Mouse (Mus musculus): Measurements from ENCODE around the gene Nrxn3. TPM values are rescaled to one million over a fixed set of nuclear protein-coding genes. Genes with fewer than 3 reads are reported as not detected.
A peak's percentile ranks its signal among the peaks of the same experiment; 100 is the strongest.

Gene Nrxn3
- polyA plus RNA-seq, 1 experiment from 2014 or later = 2.7 TPM

DNA sequence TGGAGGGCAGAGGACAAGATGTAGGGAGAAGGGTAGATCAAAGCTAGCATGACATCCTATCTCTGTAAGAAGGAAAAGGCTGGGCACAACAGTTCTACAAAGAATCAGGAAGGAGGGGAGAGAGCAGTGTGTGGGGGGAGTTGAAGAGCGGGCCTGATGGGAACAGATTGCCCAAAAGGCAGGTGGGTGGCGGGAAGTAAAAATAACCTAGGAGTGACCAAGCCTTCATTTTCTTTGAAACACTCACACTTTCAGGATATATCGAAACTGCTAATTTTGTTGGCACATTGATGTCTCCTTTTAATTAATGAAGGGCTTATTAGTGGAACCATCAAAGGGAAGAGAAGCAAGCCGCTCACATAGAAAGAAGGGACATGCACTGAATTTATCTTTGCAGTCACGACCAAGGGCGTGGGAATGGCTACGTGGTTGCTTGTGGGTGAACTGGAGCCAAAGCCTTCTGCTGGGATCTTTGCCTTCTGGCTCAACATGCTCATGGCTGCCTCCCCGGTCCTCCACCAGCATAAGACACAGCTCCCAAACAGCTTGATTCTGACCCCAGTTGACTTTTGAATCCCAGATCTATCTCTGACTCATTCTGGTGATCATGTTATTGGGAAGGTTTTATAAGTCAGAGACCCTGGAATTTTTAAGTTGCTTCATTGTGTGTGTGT lies 371.3 kb downstream of the Nrxn3 start:
- no peaks in the 10 kb centered on the region for H3K9me3 ChIP-seq
- 81% methylated on average over 8 of the region's 8 CpGs for WGBS
- no peak overlapping the region for H3K4me2 ChIP-seq
- H3K36me3 ChIP-seq = no peaks in the 10 kb centered on the region
- no peaks in the 10 kb centered on the region for H3K4me1 ChIP-seq
- no peak overlapping the region for H3K4me3 ChIP-seq
- no peak for ATAC-seq (ENCODE audit: borderline replicate concordance, extremely low read depth, low FRiP score, low TSS enrichment)
- no peak overlapping the region for H3K9ac ChIP-seq
- no peak overlapping the region for H3K27ac ChIP-seq
- no peaks in the 10 kb centered on the region for H3K27me3 ChIP-seq

DNA sequence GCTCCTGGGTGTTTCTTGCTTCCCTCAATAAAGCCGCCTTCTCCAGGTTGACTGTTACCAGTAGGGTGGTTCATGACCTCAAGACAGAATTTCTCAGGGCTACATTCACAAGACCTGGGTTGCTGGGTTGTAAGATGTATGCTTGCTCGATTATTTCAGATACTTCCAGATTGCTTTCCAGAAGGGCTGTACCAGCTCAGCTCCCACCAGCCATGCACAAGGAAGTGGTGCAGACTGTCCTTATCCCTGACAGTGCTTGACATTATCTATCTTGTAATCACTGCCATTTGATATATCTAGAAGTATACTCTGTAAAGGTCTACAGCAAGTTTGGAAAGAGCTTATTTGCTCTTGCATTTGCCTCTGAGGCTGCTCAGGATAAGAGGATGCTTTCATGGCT lies 374.9 kb downstream of the Nrxn3 start:
- Histone ChIP-seq H3K27ac (no peak overlapping the region), H3K9ac (no peak overlapping the region), H3K36me3 (no peaks in the 10 kb centered on the region), H3K4me1 (no peaks in the 10 kb centered on the region), H3K4me2 (no peak overlapping the region), H3K4me3 (no peak overlapping the region), H3K9me3 (no peaks in the 10 kb centered on the region), H3K27me3 (no peaks in the 10 kb centered on the region)
- no peak for ATAC-seq (ENCODE audit: borderline replicate concordance, extremely low read depth, low FRiP score, low TSS enrichment)
- 66% methylated on average over 2 of the region's 2 CpGs for WGBS

DNA sequence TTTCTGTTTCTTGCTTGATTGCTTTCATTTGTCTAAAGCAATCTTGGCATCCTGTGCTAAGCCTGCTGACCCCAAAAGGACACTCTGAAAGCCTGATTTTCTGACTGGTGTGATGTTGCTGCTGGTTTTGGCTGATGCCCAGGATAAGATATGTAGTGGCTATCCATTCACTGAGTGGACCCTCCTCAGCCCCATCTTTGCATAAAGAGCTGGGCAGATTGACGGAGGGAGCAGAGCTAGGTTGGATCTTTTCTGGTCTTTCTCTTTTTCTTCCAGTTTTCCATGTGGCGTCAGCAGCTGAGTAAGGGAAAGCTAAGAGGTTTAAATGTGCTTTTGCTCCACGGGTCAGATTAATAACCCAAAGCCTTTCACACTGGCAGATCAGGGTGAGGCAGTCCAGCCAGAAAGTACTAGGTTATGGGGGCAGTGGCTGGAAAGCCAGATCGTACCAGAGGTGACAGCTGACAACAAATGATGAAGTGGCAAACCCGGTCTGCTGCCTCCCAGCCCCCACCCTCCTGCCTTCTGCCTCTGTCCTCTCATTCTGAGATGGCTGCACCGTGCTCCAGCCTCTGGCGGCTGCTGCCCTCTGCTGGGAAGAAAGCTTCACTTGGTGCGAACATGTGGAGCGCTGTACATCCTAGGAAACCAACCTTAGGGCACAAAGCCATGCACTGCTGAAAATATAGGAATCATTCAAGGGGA lies 383.5 kb downstream of the Nrxn3 start:
- Histone ChIP-seq H3K4me1 (peaks cover 4% of the 10 kb centered on the region; the same call in 1 of the 2 replicates), H3K4me2 (peak overlapping the region; percentile 39), H3K9ac (no peak overlapping the region), H3K4me3 (0 out of 2 replicates have a peak overlapping the region, but pooled peaks have one; percentile 15), H3K27me3 (no peaks in the 10 kb centered on the region), H3K27ac (no peak overlapping the region), H3K9me3 (no peaks in the 10 kb centered on the region), H3K36me3 (no peaks in the 10 kb centered on the region)
- WGBS = 9% methylated on average over 9 of the region's 9 CpGs
- peak; percentile 84 for ATAC-seq (ENCODE audit: borderline replicate concordance, extremely low read depth, low FRiP score, low TSS enrichment)

DNA sequence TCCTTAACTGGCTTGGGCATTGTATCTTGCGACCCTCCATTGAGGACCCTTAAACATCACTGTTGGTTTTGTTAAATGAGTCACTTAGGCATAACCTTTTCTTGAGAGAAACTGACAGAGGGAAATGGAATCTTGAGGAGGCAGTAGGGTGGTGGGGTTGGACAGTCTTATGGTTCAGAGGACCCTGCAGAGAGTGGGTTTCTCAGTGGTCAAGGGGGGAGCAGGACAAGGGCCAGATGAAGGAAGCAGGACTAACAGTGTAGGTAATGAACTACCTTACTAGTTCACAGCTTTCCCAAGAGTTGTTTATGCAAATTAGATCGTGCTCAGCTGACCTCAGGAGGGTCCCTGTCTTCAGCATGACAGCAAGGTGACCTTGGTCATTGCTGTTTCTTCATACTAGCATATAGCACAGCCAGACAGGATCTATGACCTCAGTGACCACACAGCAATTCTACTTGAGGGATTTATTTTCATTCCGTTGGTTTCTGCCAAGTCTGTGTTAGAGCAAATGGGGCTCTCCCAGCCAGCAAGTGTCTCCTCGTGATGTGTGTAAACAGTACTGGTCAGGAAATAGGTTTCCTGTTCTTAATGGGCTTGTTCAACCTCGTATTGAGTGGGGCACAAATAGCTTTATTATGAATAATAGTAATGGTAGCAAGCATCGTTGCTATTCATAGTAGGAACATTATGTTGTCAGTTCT lies 384.4 kb downstream of the Nrxn3 start:
- Histone ChIP-seq H3K4me3 (no peak overlapping the region), H3K4me2 (no peak overlapping the region), H3K9ac (no peak overlapping the region), H3K27me3 (no peaks in the 10 kb centered on the region), H3K9me3 (no peaks in the 10 kb centered on the region), H3K27ac (no peak overlapping the region), H3K36me3 (no peaks in the 10 kb centered on the region), H3K4me1 (peaks cover 4% of the 10 kb centered on the region; the same call in 1 of the 2 replicates)
- WGBS = 32% methylated on average over 6 of the region's 6 CpGs
- ATAC-seq (ENCODE audit: borderline replicate concordance, extremely low read depth, low FRiP score, low TSS enrichment) = no peak

DNA sequence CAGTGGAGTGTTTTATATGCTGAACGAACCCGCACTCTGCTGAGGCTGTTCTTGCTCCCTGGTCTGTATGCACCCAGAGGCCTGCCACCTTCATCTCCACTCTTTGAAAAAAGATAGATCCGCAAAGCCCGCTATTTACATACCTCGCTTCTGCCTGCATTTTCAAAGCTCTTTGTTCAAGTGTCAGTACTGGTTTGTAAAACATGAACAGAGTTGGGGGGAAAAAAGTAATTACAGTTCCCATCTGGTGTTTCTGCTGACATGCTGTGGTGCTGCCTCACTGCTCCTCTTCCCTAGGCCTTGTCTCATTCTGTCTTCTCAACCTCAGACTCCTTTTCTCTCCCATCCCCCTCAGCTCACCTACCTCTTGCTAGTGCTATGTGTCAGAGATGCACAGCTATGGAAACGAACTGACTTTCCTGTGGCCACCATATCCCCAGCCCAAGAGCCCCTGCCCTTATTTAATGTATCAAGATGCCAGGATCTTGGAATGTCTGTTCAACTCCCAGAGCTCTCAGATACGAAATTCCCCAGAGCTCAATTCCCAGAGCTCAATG lies 387.2 kb downstream of the Nrxn3 start:
- no peaks in the 10 kb centered on the region for H3K9me3 ChIP-seq
- H3K4me3 ChIP-seq = no peak overlapping the region
- no peak overlapping the region for H3K27ac ChIP-seq
- peaks cover 4% of the 10 kb centered on the region; the same call in 1 of the 2 replicates for H3K4me1 ChIP-seq
- H3K4me2 ChIP-seq = no peak overlapping the region
- H3K9ac ChIP-seq = no peak overlapping the region
- H3K36me3 ChIP-seq = no peaks in the 10 kb centered on the region
- H3K27me3 ChIP-seq = no peaks in the 10 kb centered on the region
- ATAC-seq (ENCODE audit: borderline replicate concordance, extremely low read depth, low FRiP score, low TSS enrichment) = no peak
- 72% methylated on average over 7 of the region's 7 CpGs for WGBS

DNA sequence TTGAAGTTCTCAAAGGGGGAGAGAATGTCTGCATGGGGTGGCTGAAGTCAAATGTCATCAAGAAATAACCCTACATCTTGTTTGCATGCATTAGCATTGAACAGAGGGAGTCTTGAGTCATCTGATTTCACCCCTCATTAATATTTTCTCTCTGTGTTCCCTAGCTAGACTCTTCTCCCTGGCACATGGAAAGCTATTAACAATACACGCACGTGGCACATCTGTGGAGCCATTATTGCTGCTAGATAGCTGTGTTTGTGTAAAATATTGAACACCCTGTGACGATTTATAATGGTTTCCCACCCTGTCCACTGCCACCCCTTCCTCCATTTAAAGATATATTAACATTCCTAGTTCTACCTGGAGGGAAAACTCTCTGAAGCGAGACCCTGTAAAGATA lies 405.9 kb downstream of the Nrxn3 start:
- 61% methylated on average over 4 of the region's 4 CpGs for WGBS
- Histone ChIP-seq H3K27me3 (no peaks in the 10 kb centered on the region), H3K9me3 (no peaks in the 10 kb centered on the region), H3K4me2 (no peak overlapping the region), H3K4me1 (no peaks in the 10 kb centered on the region), H3K27ac (no peak overlapping the region), H3K9ac (no peak overlapping the region), H3K36me3 (no peaks in the 10 kb centered on the region), H3K4me3 (no peak overlapping the region)
- ATAC-seq (ENCODE audit: borderline replicate concordance, extremely low read depth, low FRiP score, low TSS enrichment) = no peak

DNA sequence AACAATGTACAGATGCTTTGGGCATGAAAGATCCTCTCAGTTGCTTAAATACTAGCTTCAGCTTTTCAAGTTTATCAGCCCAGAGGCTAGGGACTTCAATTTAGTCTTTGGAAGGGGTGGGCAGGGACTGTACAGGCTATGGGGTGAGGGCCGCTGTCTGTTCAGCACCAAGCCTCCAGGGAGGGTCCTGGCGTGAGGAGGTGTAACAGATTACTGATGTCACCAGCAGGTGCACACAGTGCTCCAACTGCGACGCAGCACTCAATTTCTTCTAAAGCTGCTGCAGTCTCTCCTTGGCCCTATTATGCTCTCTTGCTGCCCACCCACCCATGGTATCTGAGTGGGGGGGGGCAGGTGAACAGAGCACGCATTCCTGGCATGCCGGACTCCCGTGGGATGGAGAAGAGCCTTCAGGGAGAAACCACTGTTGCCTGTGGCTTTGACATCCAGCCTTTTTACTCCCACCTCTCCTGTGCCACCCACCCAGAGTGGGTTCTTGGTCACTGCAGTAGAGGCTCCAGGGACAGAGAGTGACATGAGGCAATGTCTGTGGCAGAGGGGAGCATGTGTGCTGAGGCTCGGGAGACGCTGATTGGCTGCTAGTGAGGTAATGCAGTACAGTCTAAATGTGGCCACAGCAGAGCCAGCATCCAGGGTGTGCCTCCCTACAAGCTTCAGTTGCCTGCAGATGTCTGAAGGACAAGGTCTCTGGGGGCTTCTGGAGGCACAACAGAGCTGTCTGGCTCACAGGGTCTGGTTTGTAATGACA lies 406.6 kb downstream of the Nrxn3 start:
- 50% methylated on average over 9 of the region's 9 CpGs for WGBS
- no peak overlapping the region for H3K9ac ChIP-seq
- no peaks in the 10 kb centered on the region for H3K36me3 ChIP-seq
- no peak overlapping the region for H3K27ac ChIP-seq
- H3K9me3 ChIP-seq = no peaks in the 10 kb centered on the region
- no peak overlapping the region for H3K4me3 ChIP-seq
- ATAC-seq (ENCODE audit: borderline replicate concordance, extremely low read depth, low FRiP score, low TSS enrichment) = peak; percentile 65; the same call in 1 of the 2 replicates
- H3K4me1 ChIP-seq = no peaks in the 10 kb centered on the region
- H3K4me2 ChIP-seq = no peak overlapping the region
- no peaks in the 10 kb centered on the region for H3K27me3 ChIP-seq

DNA sequence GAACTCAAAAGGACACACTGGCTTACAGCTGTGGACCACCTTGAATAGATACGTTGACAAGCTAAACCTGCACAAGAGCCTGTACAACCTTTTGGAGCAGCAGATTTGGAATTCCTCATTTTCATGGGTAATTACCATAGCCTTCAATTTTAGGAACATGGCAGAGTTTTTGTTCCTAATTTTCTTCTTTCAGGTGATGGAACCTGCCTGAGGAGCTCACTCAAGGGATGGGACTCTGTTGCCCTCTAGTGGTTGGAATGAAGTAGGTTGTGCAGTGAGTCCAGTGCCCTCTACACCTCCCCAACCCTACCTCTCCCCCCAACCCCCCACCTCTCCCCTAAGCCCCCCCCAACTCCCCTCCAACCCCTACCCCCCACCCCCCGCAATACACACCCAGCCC lies 411.7 kb downstream of the Nrxn3 start:
- no peaks in the 10 kb centered on the region for H3K4me1 ChIP-seq
- 91% methylated on average over 2 of the region's 2 CpGs for WGBS
- H3K4me2 ChIP-seq = no peak overlapping the region
- H3K27ac ChIP-seq = no peak overlapping the region
- no peaks in the 10 kb centered on the region for H3K27me3 ChIP-seq
- no peak for ATAC-seq (ENCODE audit: borderline replicate concordance, extremely low read depth, low FRiP score, low TSS enrichment)
- H3K4me3 ChIP-seq = no peak overlapping the region
- no peak overlapping the region for H3K9ac ChIP-seq
- H3K36me3 ChIP-seq = no peaks in the 10 kb centered on the region
- no peaks in the 10 kb centered on the region for H3K9me3 ChIP-seq

DNA sequence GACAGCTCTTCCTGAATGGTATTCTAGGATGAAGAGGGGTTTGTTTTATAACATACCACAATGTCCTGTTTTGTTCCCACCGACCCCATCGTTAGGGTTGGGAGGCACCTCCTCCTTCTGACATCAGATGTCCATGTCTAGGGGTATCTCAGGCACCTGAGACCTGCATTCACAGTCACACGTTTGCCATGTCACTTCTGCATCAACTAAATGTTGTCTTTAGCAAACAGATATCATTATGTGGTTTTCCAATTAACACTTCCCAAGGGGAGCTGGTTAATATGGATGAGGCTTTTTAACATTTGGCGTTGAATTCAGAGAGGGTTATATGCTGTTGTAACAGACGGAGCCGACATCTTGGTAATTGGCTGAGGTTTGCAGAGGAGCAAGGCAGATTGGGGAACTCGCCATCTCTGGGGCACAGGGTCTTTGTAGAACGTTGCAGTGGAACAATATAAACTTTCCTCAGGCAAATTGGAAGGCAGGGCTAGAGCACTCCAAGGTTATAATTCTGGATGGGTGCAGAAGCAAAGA lies 412.2 kb downstream of the Nrxn3 start:
- no peak overlapping the region for H3K4me3 ChIP-seq
- no peak overlapping the region for H3K27ac ChIP-seq
- no peak overlapping the region for H3K9ac ChIP-seq
- no peaks in the 10 kb centered on the region for H3K36me3 ChIP-seq
- ATAC-seq (ENCODE audit: borderline replicate concordance, extremely low read depth, low FRiP score, low TSS enrichment) = no peak
- no peak overlapping the region for H3K4me2 ChIP-seq
- H3K27me3 ChIP-seq = no peaks in the 10 kb centered on the region
- no peaks in the 10 kb centered on the region for H3K4me1 ChIP-seq
- WGBS = 72% methylated on average over 8 of the region's 8 CpGs
- no peaks in the 10 kb centered on the region for H3K9me3 ChIP-seq

DNA sequence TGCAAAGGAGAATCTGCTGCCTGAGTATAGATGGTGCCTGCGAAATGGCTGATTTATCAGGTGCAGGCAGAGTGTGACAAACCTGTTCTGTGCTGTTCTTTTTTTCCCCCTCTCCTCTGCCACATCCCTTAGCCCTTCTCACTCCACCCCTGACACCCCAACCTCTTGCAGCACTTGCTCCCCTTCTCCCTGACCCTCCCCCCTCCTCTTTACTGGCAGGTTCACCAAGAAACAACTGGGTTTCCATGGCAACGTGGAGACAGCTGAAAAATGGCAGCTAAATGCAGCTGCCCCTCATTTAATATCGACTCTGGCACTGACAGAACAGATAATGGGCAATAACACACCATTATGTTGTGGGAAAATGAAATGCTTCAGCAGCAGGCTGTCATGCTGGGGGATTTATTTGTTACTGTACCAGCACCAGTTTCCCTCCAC lies 426.3 kb downstream of the Nrxn3 start:
- no peak overlapping the region for H3K27ac ChIP-seq
- ATAC-seq (ENCODE audit: borderline replicate concordance, extremely low read depth, low FRiP score, low TSS enrichment) = no peak
- 15% methylated on average over 3 of the region's 3 CpGs for WGBS

DNA sequence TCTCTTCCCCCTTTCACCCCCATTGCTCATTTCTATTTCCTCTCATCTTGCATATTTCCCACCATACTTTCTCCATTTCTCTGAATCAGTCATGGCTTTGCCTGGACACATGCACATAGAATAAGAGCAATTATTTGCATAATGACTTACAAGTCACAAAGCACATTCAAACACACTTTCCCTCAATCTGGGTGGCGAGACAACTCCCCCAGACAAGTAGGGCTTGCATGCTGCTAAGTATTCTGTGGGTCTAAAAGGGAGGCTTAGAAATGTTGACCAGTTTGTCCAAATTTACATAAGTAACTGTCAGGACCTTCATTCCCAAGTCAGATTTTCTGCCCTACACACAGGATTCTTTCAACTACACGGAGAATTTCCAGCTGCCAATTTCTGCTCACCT lies 426.8 kb downstream of the Nrxn3 start:
- no peak overlapping the region for H3K27ac ChIP-seq
- H3K36me3 ChIP-seq = no peaks in the 10 kb centered on the region
- no peaks in the 10 kb centered on the region for H3K27me3 ChIP-seq
- 36% methylated on average over 2 of the region's 2 CpGs for WGBS
- H3K4me1 ChIP-seq = no peaks in the 10 kb centered on the region
- no peak for ATAC-seq (ENCODE audit: borderline replicate concordance, extremely low read depth, low FRiP score, low TSS enrichment)
- no peak overlapping the region for H3K4me3 ChIP-seq
- H3K9me3 ChIP-seq = no peaks in the 10 kb centered on the region
- no peak overlapping the region for H3K9ac ChIP-seq
- no peak overlapping the region for H3K4me2 ChIP-seq

More for the DNA sequence above, 426.3 kb downstream of the Nrxn3 start:
- no peak overlapping the region for H3K9ac ChIP-seq
- no peak overlapping the region for H3K4me3 ChIP-seq
- H3K27me3 ChIP-seq = no peaks in the 10 kb centered on the region
- H3K9me3 ChIP-seq = no peaks in the 10 kb centered on the region
- H3K4me1 ChIP-seq = no peaks in the 10 kb centered on the region
- H3K4me2 ChIP-seq = no peak overlapping the region
- H3K36me3 ChIP-seq = no peaks in the 10 kb centered on the region

All from lung, embryonic 15.5 days (tissue).